Mouse (Mus musculus): ENCODE data around the gene Plscr4.

Plscr4 gene

GRCm38 (mm10) chr9:92457261-92458058 is at the start of gene Plscr4:
Gene Plscr4, plus strand, starts transcription at chr9:92457373.
- DNase-seq: peak; percentile 31

DNA sequence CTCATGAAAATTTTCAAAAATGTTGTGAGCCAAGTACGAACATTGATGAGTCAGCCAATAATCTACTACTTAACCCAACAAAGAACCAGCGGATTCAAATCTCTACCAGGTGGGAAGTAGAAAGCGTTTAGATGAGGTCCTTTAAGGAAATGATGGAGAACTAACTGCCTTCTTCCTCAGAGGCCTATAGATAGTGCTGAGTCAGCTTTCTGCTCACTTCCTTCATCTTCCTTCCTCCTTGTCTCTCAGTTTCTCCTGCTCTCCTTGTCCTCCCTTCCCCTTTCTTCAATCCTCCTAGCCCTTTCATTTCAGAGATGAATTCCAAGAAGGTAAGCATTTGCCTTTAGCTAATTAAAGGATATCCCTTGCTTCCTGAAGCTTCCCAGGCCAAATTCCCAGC is 46.9 kb upstream of the Plscr4 start:
- DNase-seq: no peak

GRCm38 (mm10) chr9:92412045-92412444 is 45.1 kb upstream of the Plscr4 start:
- DNase-seq: peak; percentile 5

DNA sequence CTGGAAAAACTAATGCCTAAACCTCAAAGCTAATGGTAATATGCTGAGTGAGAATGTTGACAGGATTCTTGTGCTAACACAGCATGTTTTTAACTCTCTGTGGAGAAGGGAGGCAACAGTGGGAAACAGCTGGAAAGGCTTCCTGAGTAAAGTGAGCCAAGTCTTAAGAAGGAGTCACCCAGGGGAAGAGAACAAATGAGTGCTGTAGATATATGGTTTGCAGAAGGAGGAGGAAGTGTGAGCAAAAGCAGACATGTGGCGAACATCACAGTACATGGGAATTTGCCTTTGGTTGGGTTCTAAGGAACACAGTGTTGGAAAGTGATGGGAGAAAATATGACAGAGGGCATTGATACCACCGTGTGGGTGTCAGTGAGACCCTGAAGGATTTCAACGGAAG is 43.5 kb upstream of the Plscr4 start:
- DNase-seq: no peak

DNA sequence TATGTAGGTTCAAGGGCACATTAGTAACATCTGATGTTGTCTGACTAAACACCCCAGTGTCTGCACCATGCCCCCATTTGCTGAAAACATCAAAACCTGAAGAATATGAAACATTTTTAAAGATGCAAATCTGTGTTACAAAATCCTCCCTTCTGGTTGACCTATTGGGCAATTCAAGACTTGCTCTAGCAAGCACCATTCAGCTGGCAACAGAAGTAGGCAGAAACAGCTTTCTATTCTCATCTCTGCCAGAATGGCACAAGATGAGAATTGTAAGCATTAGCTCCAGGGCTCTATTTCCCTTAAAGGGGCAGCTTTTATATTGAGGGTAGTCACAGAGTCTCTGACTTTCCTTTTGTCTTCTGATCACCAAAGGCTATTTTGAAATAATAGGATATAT is 19.4 kb upstream of the Plscr4 start:
- no peak for DNase-seq

- DNase-seq: no peak
Measured at GRCm38 (mm10) chr9:92441468-92441867, 15.7 kb upstream of the Plscr4 start.

- DNase-seq: no peak
Measured at GRCm38 (mm10) chr9:92444536-92444935, 12.6 kb upstream of the Plscr4 start.

GRCm38 (mm10) chr9:92456605-92457004 is 568 bp upstream of the Plscr4 start:
- DNase-seq: no peak

GRCm38 (mm10) chr9:92458059-92458402 is 858 bp downstream of the Plscr4 start:
- DNase-seq: no peak

- no peak for DNase-seq
Measured at GRCm38 (mm10) chr9:92458418-92458817, 1.2 kb downstream of the Plscr4 start.

DNA sequence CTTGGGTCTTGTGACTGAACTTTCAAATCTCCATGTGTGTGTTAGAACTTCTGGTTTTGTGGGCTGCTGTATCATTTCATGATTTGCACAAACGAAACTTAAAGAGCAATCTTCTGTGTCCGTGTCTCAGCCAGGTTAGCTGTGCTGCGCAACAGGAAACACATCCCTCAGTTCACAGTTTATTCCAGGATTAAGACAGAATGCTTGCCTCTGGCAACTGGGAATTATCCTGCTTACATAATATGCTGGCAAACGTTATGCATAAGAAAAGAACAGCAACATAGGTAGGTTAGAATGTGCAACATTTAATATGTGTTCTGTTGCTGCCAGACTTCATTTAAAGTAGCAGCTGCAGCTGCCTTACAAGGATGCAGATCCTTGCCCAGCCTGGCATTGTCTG is 10.6 kb downstream of the Plscr4 start:
- DNase-seq: peak; percentile 4

GRCm38 (mm10) chr9:92472256-92472855 is 15.2 kb downstream of the Plscr4 start:
- DNase-seq: no peak

- DNase-seq: no peak
Measured at GRCm38 (mm10) chr9:92473178-92473577, 16.0 kb downstream of the Plscr4 start.

GRCm38 (mm10) chr9:92474244-92474643 is 17.1 kb downstream of the Plscr4 start:
- DNase-seq: no peak

DNA sequence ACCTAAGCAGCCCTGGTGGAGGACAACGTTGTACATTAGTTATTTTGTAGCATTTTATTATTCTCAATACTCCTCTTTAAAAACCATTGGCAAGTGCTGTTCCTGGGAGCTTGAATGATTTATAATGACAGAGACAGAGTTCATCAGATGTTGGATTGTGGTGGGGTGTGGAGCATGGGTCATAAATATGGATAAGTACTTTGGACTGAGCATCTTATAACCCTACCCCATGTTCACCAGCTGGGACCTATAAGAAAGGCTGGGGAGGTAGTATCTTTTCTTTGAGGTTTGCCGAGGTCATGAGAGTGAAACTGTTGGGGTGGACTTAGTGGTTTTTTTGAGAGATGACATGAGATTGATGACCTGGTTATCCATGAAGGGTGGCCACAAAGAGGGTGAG is 24.5 kb downstream of the Plscr4 start:
- no peak for DNase-seq

DNA sequence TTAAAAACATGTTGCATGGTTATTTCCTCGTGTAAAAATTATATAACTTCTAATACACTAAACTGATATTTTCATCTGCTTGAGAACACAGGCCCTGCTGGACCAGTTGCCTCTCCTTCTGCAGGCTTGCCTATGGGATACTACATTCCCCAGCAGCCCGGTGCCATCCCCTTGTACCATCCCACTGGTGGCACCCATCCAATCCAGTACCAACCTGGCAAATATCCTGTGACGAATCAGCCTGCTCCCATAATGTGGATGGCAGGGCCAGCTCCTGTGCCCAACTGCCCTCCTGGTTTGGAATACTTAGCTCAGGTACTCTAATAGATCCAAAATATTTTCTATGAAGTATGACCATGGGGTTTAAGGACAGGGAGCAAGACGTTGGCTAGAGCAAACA is 25.4 kb downstream of the Plscr4 start:
- no peak for DNase-seq

DNA sequence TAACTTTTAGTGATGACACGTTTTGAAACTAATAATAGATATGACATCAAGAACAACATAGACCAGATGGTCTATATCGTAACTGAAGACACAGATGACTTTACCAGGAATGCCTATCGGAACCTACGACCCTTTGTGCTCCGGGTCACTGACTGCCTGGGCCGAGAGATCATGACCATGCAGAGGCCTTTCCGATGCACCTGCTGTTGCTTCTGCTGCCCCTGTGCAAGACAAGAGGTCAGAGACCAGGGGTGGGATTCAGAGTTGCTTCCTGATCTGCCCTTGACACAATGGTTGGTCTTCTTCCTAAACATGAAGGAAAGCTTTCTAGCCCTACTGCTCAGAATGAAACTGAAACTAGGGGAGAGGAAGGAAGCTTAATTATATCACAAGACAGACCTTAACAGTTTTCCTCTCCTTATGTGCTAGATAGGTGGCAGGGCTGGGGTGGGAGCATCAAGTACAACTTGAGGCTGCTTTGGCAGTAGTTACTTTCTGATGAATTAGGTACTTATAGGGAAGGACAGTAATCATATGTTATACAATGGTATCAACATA is 27.6 kb downstream of the Plscr4 start:
- DNase-seq: no peak

- DNase-seq: no peak
Measured at GRCm38 (mm10) chr9:92489857-92490256, 32.7 kb downstream of the Plscr4 start.

DNA sequence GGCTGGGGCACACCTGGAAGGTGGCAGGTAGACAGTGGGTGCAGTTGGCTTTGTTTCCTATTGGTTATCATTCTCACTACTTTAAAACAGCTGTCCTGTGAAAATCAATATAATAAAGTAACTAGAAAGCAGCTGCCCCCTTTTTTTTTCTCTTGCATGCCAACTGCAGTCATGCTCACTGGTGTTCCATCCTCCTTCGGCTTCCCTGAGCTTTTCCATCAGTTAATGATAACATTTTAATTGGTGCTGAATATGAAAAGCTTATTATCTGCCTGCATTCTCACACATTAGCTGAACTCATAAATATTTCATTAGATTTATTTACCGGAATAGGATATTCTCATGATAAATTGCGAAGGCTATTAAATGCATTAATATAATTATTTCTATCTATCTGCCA is 33.1 kb downstream of the Plscr4 start:
- no peak for DNase-seq

DNA sequence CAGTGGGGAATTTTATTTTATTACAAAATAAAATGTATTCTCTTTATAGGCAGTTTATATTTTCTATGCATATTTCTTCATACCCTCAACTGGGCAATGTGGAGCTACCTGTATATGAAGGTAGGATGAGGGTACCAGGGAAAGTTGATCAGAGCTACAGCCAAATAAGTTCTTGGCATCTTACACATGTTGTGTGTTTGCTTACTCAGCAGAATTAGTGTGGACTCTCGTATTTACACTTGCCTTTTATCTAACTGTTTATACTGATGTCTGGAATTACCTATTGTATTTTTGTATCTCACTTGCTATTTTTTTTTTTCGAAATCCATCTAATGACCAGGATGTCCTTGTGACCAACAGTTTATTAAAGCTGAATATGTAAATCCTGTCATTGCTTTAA is 34.1 kb downstream of the Plscr4 start:
- DNase-seq: no peak

DNA sequence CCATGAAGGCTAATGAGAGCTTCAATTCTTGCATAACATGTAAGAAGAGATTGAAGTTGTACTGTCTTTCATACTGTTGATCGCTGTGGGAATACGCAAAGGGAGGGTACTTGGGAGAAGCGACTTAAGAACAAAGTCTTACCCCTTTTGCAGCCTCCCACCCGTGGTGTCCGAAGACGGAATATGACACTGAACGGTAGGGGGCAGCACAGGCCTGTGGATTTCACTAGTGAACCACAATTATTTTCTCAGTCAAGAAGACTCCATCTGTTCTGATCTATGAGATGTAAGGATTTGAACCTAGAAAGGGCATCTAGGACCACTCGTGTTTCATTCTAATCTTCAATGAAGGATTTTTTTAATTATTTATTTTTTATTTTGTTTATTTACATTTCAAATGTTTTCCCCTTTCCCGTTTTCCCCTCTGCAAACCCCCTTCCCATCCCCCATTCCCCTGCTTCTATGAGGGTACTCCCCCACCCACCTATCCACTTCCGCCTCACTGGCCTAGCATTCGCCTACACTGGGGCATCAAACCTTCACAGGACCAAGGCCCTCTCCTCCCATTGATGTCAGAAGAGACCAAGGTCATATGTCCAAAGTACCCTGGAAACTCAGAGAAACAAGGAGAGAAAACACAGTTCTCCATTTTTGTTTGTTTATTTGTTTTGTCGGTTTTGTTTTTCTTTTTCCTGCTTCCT is 42.7 kb downstream of the Plscr4 start:
- DNase-seq: peak; percentile 70

DNA sequence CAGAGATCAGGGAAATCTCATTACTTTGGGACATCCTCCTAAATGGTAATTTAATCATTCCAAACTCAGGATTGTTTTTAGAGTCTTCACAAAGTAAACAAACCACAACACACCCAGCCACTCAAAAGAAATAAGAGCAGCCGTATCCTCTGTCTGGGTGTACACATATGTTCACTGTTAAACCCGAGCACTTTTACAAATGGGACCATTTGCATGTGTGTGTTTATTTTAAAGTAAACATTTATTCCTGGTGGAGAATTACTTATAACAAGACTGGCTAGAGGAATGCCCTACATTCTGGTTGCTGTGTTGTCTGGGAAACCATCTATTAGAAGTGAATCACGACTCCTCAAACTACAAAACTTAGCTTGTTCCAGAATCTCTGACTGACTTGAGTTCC is 47.1 kb downstream of the Plscr4 start:
- no peak for DNase-seq

DNA sequence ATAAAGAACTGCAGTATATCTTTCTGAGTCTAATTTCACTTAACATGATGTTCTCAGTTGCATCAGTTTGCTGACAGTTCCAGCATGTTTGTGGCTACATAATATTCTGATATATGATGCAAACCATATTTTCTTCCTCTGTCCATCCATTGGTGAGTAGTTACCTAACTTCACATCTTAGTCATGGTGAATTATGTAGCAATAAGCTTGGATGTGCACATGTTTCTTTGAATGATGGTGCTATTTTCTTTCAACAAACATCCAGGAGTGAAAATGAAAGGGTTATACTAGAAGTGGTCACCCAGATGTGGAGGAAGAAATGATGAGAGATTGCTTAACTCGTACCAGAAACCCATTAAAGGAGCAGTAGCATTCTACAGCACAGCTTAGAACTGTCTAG is 47.7 kb downstream of the Plscr4 start:
- DNase-seq: no peak

DNA sequence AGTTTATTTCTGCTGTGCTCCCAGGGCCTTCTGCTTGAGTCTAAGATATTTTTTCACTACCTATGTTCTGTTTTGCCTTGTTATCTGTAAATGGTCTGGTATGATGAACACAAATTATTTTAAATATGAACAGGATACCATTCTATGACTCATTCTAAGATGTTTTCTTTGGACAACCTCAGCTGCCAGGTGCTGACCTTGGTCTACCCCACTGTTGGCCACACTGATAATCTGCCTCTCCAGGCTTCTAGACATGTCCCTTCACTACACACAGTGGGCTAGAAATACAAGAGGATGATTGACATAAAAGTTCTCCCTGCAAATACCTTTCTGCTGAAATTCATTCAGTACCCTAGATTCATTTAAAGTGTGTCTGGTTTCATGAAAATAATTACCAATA is 54.5 kb downstream of the Plscr4 start:
- no peak for DNase-seq

Data from right cerebral cortex, postnatal 25 days (tissue).